Mouse (Mus musculus): ENCODE measurements around the gene Agbl3.

The Agbl3 gene

DNA sequence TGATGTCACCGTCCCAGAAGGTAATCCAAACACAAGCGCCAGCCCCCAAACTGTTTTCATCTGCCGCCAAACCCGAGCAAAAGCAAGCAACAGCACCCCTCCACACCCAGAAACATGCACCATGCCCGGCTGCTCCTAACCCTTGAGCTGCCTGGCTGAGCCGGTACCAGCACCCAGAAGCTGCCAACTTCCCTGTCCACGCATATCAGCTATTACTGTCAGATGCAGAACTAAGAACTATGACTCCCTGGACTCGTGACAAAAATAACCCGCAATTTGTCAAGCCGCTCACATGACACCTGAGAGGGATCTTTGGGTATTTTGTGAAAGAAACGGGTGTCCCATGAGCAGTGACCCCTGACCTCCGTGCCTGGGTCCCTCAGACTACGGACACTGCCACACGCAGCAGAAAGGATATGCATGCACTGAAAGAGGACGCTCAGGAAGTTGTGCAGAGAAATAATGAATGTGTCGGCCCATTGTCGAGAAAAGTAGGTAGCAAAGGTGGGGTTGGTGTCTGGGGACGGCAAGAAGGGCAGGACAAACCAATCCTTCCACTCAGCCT lies 127.5 kb downstream of the Agbl3 start:
- DNase-seq = no peak
